Mouse (Mus musculus) layer of hippocampus, adult 9-10 months (tissue): ENCODE results near the gene Wars2.
A peak's percentile ranks its signal among the peaks of the same experiment; 100 is the strongest.

ENCODE experiments used
- DNase-seq: peaks from one replicate; pipeline ENCODE4 v3.0.0; 2022; ENCODE audit warnings: low spot score

Wars2 gene

GRCm38 (mm10) chr3:99140940-99141854, at the start of gene Wars2:
Wars2 (plus strand) TSS chr3:99141068.
- peak; percentile 90 for DNase-seq

GRCm38 (mm10) chr3:99096816-99097215, 44.1 kb upstream of the Wars2 start:
- DNase-seq, result no peak

GRCm38 (mm10) chr3:99110353-99111213, 30.3 kb upstream of the Wars2 start:
- no peak for DNase-seq

GRCm38 (mm10) chr3:99111214-99111608, 29.7 kb upstream of the Wars2 start:
- no peak for DNase-seq

- no peak for DNase-seq
Observed at GRCm38 (mm10) chr3:99113266-99113837, 27.5 kb upstream of the Wars2 start.

- no peak for DNase-seq
Observed at GRCm38 (mm10) chr3:99120942-99121341, 19.9 kb upstream of the Wars2 start.

GRCm38 (mm10) chr3:99130521-99130920, 10.3 kb upstream of the Wars2 start:
- no peak for DNase-seq

- peak; percentile 7 for DNase-seq
Observed at GRCm38 (mm10) chr3:99131973-99132372, 8.9 kb upstream of the Wars2 start.

GRCm38 (mm10) chr3:99133913-99134312, 7.0 kb upstream of the Wars2 start:
- no peak for DNase-seq

GRCm38 (mm10) chr3:99147886-99148285, 7.0 kb downstream of the Wars2 start:
- no peak for DNase-seq

- DNase-seq, result no peak
Observed at GRCm38 (mm10) chr3:99149035-99149434, 8.2 kb downstream of the Wars2 start.

GRCm38 (mm10) chr3:99156286-99156685, 15.4 kb downstream of the Wars2 start:
- no peak for DNase-seq

- no peak for DNase-seq
Observed at GRCm38 (mm10) chr3:99156987-99157386, 16.1 kb downstream of the Wars2 start.

- DNase-seq, result no peak
Observed at GRCm38 (mm10) chr3:99157451-99158015, 16.7 kb downstream of the Wars2 start.

GRCm38 (mm10) chr3:99160016-99160415, 19.1 kb downstream of the Wars2 start:
- no peak for DNase-seq

GRCm38 (mm10) chr3:99162191-99162590, 21.3 kb downstream of the Wars2 start:
- no peak for DNase-seq

- DNase-seq, result no peak
Observed at GRCm38 (mm10) chr3:99167734-99168133, 26.9 kb downstream of the Wars2 start.

GRCm38 (mm10) chr3:99173178-99173577, 32.3 kb downstream of the Wars2 start:
- no peak for DNase-seq

- DNase-seq, result no peak
Observed at GRCm38 (mm10) chr3:99174658-99175304, 33.9 kb downstream of the Wars2 start.

- no peak for DNase-seq
Observed at GRCm38 (mm10) chr3:99183355-99184016, 42.6 kb downstream of the Wars2 start.

GRCm38 (mm10) chr3:99184373-99184772, 43.5 kb downstream of the Wars2 start:
- DNase-seq, result no peak
